Mouse (Mus musculus): ENCODE measurements around the gene Mettl1. TPM values are rescaled to one million over a fixed set of nuclear protein-coding genes. Genes with fewer than 3 reads are reported as not detected.

Gene Mettl1
- total RNA-seq, 1 experiment from 2014 or later: 12.4 TPM

DNA sequence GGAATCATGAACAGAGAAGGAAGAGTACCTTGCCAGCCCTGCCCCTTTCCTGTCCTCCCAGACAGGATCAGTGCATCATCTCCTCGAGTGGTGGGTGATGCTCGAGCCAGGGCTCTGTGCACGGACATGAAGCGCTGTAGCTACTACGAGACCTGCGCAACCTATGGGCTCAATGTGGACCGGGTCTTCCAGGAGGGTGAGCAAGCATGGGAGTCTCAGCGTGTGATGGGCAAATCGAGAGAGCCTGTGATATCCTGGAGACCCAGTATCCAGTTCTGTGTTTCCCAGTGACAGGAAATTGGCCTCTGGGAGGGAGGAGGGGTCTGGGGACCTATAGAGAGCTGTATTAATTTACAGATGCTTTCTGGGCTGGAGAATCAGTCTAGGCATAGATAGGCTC is 43.8 kb downstream of the Mettl1 start:
- no peak for DNase-seq

- DNase-seq: no peak
Observed at GRCm38 (mm10) chr10:127085633-127086032, 44.4 kb downstream of the Mettl1 start.

DNA sequence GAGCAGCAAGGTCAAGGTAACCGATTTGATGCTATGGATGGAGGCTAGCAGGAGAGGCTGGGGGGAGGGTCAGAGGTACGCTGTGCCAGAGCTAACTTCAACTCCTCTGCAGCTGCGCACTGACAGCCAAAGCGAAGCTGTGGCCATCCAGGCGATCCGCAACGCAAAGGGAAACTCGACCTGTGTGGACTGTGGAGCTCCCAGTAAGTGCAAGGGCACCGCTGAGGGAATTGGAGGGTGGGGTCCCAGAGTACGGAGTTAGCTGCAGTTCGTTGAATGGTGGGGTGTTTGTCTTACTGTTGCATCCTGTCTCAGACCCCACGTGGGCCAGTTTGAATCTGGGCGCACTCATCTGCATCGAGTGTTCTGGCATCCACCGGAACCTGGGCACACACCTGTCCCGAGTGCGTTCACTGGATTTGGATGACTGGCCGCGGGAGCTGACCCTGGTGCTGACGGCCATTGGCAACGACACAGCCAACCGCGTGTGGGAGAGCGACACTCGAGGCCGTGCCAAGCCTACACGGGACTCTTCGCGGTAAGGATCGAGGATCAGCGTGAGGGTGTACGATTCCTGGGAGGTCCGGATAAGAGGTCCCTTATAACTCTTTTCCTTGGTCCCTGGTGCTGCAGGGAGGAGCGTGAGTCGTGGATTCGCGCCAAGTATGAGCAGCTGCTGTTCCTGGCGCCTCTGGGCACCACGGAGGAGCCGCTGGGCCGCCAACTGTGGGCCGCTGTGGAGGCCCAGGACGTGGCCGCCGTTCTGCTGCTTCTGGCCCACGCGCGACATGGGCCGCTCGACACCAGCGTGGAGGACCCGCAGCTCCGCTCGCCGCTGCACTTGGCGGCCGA is 49.6 kb downstream of the Mettl1 start:
- peak; percentile 81 for DNase-seq

GRCm38 (mm10) chr10:127091507-127092396 is 50.5 kb downstream of the Mettl1 start:
- DNase-seq: peak; percentile 80

DNA sequence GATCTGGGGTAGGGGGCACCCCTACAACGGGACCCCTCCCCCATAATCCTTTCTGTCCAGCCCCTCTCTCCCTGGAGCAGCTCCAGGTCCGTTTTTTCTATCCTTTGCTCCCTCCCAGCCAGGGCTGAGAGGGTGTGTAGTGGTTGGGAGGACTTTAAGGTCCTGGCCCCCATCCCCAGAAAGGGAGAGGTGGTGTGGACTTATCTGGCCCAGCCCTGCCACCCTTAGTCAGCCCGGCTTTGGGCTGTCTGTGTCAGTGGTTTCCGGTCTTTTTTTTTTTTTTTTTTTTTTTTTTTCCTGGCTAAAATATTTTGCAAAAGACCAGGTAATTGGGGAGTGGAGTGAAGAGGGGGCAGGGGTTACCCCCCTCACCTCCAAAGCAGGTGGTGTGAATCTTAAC is 51.5 kb downstream of the Mettl1 start:
- no peak for DNase-seq

DNA sequence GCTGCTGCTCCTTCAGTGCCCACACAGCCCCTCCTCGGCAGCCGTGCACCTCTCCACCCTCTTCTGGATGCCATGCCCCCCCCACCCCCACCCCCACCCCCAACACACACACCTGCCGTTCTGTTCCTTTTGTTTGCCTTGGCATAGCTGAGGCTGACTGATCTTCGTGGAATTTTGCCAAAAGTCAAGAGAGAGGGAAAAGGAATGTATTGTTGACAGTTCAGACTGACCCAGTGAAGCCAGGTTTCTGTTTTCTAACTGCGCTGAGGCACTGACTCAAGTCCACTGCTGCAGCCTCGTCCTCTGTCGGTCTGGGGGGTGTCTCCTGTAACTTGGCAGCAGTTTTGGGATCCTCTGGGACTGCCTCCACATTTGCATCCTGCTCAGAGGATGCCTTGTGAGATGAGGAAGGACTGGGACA is 53.2 kb downstream of the Mettl1 start:
- DNase-seq: no peak

Small RNA genes lying within 50 kb of the gene (microRNA-seq; reads per million reads assigned to microRNA genes)
- 48.2 to 98.6 reads per million in 2 experiments for gene Mir26a-2
- 0.43 to 2.3 reads per million in 2 experiments for gene Mir546

Other genes starting within 250 kb of the Mettl1 start
- gene Atp23, start 140.1 kb upstream of the Mettl1 start, total RNA-seq (2021): 7.1 and 8.9 TPM in 2 replicates
- gene Ctdsp2, start 62.7 kb upstream of the Mettl1 start, total RNA-seq (2021): 115 and 144 TPM in 2 replicates
- 0.74 and 2.5 TPM in 2 replicates for gene Avil, start 40.7 kb upstream of the Mettl1 start, total RNA-seq (2021)
- 57.6 and 58.7 TPM in 2 replicates for gene Tsfm, start 10.6 kb upstream of the Mettl1 start, total RNA-seq (2021)
- 0.15 and 0.23 TPM in 2 replicates for gene Eef1akmt3, start 99 bp downstream of the Mettl1 start, total RNA-seq (2021)
- 0.26 and 0.41 TPM in 2 replicates for gene Cyp27b1, start 6.8 kb downstream of the Mettl1 start, total RNA-seq (2021)
- 6.2 and 8.0 TPM in 2 replicates for gene March9, start 18.8 kb downstream of the Mettl1 start, total RNA-seq (2021)
- 242 and 253 TPM in 2 replicates for gene Cdk4, start 22.1 kb downstream of the Mettl1 start, total RNA-seq (2021)
- 76.3 and 96.5 TPM in 2 replicates for gene Tspan31, start 28.9 kb downstream of the Mettl1 start, total RNA-seq (2021)
- 6.9 and 14.3 TPM in 2 replicates for gene Agap2, start 33.9 kb downstream of the Mettl1 start, total RNA-seq (2021)
- gene Os9, start 79.7 kb downstream of the Mettl1 start, total RNA-seq (2021): 97.9 and 108 TPM in 2 replicates
- gene B4galnt1, start 123.8 kb downstream of the Mettl1 start, total RNA-seq (2021): 14.6 and 24.7 TPM in 2 replicates
- 10.4 and 10.8 TPM in 2 replicates for gene Slc26a10, start 139.2 kb downstream of the Mettl1 start, total RNA-seq (2021)
- gene Arhgef25, start 148.7 kb downstream of the Mettl1 start, total RNA-seq (2021): 22.3 and 28.5 TPM in 2 replicates
- 60.7 and 66.5 TPM in 2 replicates for gene Dtx3, start 154.3 kb downstream of the Mettl1 start, total RNA-seq (2021)
- 28.5 and 29.2 TPM in 2 replicates for gene Pip4k2c, start 170.2 kb downstream of the Mettl1 start, total RNA-seq (2021)
- gene Kif5a, start 221.9 kb downstream of the Mettl1 start, total RNA-seq (2021): 7.6 and 11.5 TPM in 2 replicates
- 142 and 153 TPM in 2 replicates for gene Dctn2, start 225.0 kb downstream of the Mettl1 start, total RNA-seq (2021)
- 47.9 and 54.0 TPM in 2 replicates for gene Mbd6, start 247.6 kb downstream of the Mettl1 start, total RNA-seq (2021)

All from adrenal gland, postnatal 14 days (tissue).